Mouse (Mus musculus): ENCODE results near the gene Gm4881. TPM values are rescaled to one million over a fixed set of nuclear protein-coding genes. Genes with fewer than 3 reads are reported as not detected.
A peak's percentile ranks its signal among the peaks of the same experiment; 100 is the strongest.

The Gm4881 gene
- total and polyA plus RNA-seq, 3 experiments: 0.13 TPM; not detected in 2

DNA sequence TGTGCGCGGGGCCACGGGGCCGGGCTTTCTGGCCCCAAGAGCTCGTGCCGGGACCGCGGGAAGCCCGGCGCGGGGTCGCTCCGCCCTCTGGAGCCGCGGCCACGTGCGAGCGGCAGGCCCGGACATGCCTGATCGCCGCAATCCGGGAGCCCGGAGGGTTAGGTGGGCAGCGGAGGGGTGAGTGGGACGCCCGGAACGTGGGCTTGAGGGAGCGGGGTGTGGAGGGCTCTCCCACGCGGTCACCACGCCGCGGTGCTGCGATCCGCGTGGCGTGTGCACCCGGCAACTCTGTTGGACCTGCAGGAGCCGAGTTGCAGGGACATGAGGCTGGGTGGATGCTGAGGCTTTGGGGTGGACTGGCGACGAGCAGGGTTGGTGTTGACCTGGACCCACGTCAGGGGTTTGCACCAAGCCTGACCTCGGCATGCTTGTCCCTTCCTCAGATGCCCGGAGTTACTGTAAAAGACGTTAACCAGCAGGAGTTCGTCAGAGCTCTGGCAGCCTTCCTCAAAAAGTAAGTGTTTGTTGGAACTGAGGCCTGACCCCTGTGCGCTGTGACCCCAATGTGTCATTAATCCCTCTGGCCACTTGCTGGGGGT lies 59.5 kb downstream of the Gm4881 start (continued):
- TF ChIP-seq BHLHE40 (IDR thresholded peaks at IDR 0.05; ENCODE audit: borderline replicate concordance, low read depth, low read length): no peak
- TF ChIP-seq TCF12 (IDR thresholded peaks at IDR 0.05; ENCODE audit: low read depth, low read length): no peak
- no peak for TF ChIP-seq GABPA (IDR thresholded peaks at IDR 0.05; ENCODE audit: low read depth, low read length)
- TF ChIP-seq E2F4 (IDR thresholded peaks at IDR 0.05; ENCODE audit: borderline replicate concordance, low read depth, low read length): no peak

DNA sequence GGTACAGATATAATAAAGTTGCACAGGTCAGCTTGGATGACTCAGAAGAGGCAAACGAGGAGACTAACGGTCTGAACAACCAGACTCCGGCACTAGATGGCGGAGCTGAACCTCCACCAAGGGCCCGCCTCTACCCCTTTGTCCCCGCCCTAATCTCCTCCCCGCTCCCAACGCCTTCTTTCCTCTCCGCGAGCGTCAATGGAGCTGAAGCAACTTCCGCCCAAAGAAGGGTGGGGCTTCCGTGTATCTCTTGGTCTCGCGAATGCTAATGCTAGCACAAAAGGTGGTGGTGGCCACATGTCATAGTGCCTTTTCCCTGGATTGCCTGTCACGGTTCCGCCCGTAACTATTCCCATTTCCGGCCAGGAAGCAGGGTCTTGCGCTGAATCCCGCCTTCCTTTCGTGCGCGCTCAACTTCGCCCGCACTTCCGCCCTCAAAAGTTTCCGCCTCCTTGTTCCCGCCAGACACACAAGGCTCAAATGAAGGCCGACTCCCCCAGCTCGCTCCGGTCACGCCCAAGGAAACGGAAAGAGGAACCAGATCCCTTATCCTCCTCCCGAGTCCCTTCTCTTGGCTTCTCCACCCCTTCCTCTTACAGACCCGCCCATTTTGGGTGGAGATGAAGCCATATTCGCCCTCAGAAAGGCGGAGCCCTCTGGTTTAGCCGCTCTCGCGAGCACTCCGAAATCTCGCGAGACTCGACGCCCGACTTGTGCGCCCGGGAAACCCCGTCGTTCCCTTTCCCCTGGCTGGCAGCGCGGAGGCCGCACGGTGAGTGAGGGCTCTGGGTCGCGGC lies 60.2 kb downstream of the Gm4881 start, which contains the start of gene Rps19:
Gene Rps19 (plus strand): TSS at position 476 of the 797 bp plus-strand sequence.
- Histone ChIP-seq H3K9me3 (replicated peaks; ENCODE audit: insufficient read depth, low read length) (no peaks in the 10 kb centered on the region), H3K79me2 (ENCODE audit: control insufficient read depth, insufficient read depth, low read length, poor library complexity) (peaks cover 36% of the 10 kb centered on the region), H3K36me3 (ENCODE audit: control insufficient read depth in 1 of 2, insufficient read depth in 2 of 2, low read length in 2 of 2) (peaks cover 6 to 17% of the 10 kb centered on the region in 2 experiments), H3K4me3 (ENCODE audit: control insufficient read depth in 1 of 2, insufficient read depth in 1 of 2, low read depth in 2 of 2, low read length in 2 of 2) (peak within 1 kb of the TSS; percentile 75 to 77), H3K9ac (ENCODE audit: control insufficient read depth, low read depth, low read length, poor library complexity, severe bottlenecking) (peak within 1 kb of the TSS; percentile 93), H3K4me1 (ENCODE audit: control insufficient read depth in 1 of 2, insufficient read depth in 2 of 2, low read length in 2 of 2) (peaks cover 0 to 20% of the 10 kb centered on the region in 2 experiments; a peak in 2 of 4 replicates), H3K27ac (ENCODE audit: control insufficient read depth, low read depth, low read length) (peak within 1 kb of the TSS; percentile 97), H3K27me3 (ENCODE audit: control insufficient read depth in 1 of 2, insufficient read depth in 2 of 2, low read length in 2 of 2) (peaks cover 0 to 2% of the 10 kb centered on the region in 2 experiments; a peak in 1 of 4 replicates)
- peak; percentile 100 for DNase-seq (ENCODE audit: low read depth, low spot score)
- TF ChIP-seq KAT2A (conservative IDR thresholded peaks at IDR 0.05; ENCODE audit: low read depth, low read length): no peak
- no peak for TF ChIP-seq ZNF384 (IDR thresholded peaks at IDR 0.05; ENCODE audit: low read depth, low read length)
- no peak for TF ChIP-seq GATA1 (IDR thresholded peaks at IDR 0.05; ENCODE audit: low read depth, low read length)
- TF ChIP-seq ETS1 (IDR thresholded peaks at IDR 0.05; ENCODE audit: low read depth, low read length): no peak
- no peak for TF ChIP-seq CHD1 (IDR thresholded peaks at IDR 0.05; ENCODE audit: low read depth, low read length)
- peak in 1 of 3 experiments; percentile 38; a peak in 2 of 6 replicates for TF ChIP-seq CTCF (IDR thresholded peaks at IDR 0.05 in 2 of 3, conservative IDR thresholded peaks at IDR 0.05 in 1 of 3; ENCODE audit: control insufficient read depth in 1 of 3, insufficient read depth in 1 of 3, low read depth in 2 of 3, low read length in 3 of 3, poor library complexity in 1 of 3, severe bottlenecking in 1 of 3)
- peak; percentile 82 to 91 for TF ChIP-seq POLR2A (IDR thresholded peaks at IDR 0.05; ENCODE audit: control insufficient read depth in 1 of 2, insufficient read depth in 1 of 2, low read depth in 1 of 2, low read length in 2 of 2, poor library complexity in 1 of 2)
- no peak for TF ChIP-seq JUND (IDR thresholded peaks at IDR 0.05; ENCODE audit: low read depth, low read length)
- no peak for TF ChIP-seq RAD21 (IDR thresholded peaks at IDR 0.05; ENCODE audit: low read depth, low read length)
- no peak for TF ChIP-seq ELF1 (IDR thresholded peaks at IDR 0.05; ENCODE audit: low read depth, low read length)
- peak; percentile 89 for TF ChIP-seq TBP (IDR thresholded peaks at IDR 0.05; ENCODE audit: low read depth, low read length)
- no peak for TF ChIP-seq MAX (IDR thresholded peaks at IDR 0.05; ENCODE audit: low read length)
- TF ChIP-seq MYC (IDR thresholded peaks at IDR 0.05; ENCODE audit: low read depth, low read length): no peak
- TF ChIP-seq CHD2 (IDR thresholded peaks at IDR 0.05; ENCODE audit: low read length): no peak
- no peak for TF ChIP-seq MXI1 (IDR thresholded peaks at IDR 0.05; ENCODE audit: low read depth, low read length)
- TF ChIP-seq UBTF (IDR thresholded peaks at IDR 0.05; ENCODE audit: borderline replicate concordance, insufficient read depth, low read depth, low read length): 0 out of 2 replicates have a peak, but pooled peaks have one; percentile 6
- TF ChIP-seq EP300 (IDR thresholded peaks at IDR 0.05; ENCODE audit: low read depth in 1 of 2, low read length in 2 of 2): no peak
- no peak for TF ChIP-seq MAFK (IDR thresholded peaks at IDR 0.05; ENCODE audit: borderline replicate concordance, low read depth, low read length)
- TF ChIP-seq GABPA (IDR thresholded peaks at IDR 0.05; ENCODE audit: low read depth, low read length): no peak
- TF ChIP-seq ZMIZ1 (IDR thresholded peaks at IDR 0.05; ENCODE audit: low read depth, low read length): no peak
- no peak for TF ChIP-seq TCF12 (IDR thresholded peaks at IDR 0.05; ENCODE audit: low read depth, low read length)
- no peak for TF ChIP-seq USF1 (IDR thresholded peaks at IDR 0.05; ENCODE audit: low read depth, low read length)
